Mouse (Mus musculus) forebrain, postnatal 0 days (tissue): ENCODE results near the gene Aff3. TPM values are rescaled to one million over a fixed set of nuclear protein-coding genes. Genes with fewer than 3 reads are reported as not detected.

Source experiments
- ATAC-seq: fragments of 200-750 bp; cut with Nextera tagmentation; 2 replicates; pipeline ENCODE4 v1.8.0; 2017; ENCODE audit warnings: mild to moderate bottlenecking, moderate library complexity
- DNase-seq: peaks from one replicate; pipeline ENCODE4 v3.0.0-alpha.2; 2015
- H3K27ac ChIP-seq: fragments of 300-500 bp; sonication (generic); 2 replicates; pipeline ENCODE4 v1.5.1; 2014; ENCODE audit warnings: low read depth, mild to moderate bottlenecking, antibody characterized with exemption, low read length, moderate library complexity, mixed read lengths
- H3K27me3 ChIP-seq: fragments of 300-500 bp; sonication (generic); 2 replicates; pipeline ENCODE4 v1.6.1; 2014; ENCODE audit warnings: mild to moderate bottlenecking, low read length, mixed read lengths; ENCODE audit not compliant: insufficient read depth
- H3K36me3 ChIP-seq: fragments of 300-500 bp; sonication (generic); 2 replicates; pipeline ENCODE4 v1.6.1; 2014; ENCODE audit warnings: mild to moderate bottlenecking, moderate library complexity; ENCODE audit not compliant: insufficient read depth
- H3K4me1 ChIP-seq: fragments of 300-500 bp; sonication (generic); 2 replicates; pipeline ENCODE4 v1.6.1; 2014; ENCODE audit warnings: antibody characterized with exemption; ENCODE audit not compliant: insufficient read depth
- H3K4me2 ChIP-seq: fragments of 300-500 bp; sonication (generic); 2 replicates; pipeline ENCODE4 v1.6.1; 2014; ENCODE audit warnings: low read depth, mild to moderate bottlenecking, moderate library complexity
- H3K4me3 ChIP-seq: fragments of 300-500 bp; sonication (generic); 2 replicates; pipeline ENCODE4 v1.5.1; 2014; ENCODE audit warnings: low read depth, low read length, mixed read lengths
- H3K9ac ChIP-seq: fragments of 300-500 bp; sonication (generic); 2 replicates; pipeline ENCODE4 v1.6.1; 2014; ENCODE audit warnings: mild to moderate bottlenecking
- H3K9me3 ChIP-seq: fragments of 300-500 bp; sonication (generic); 2 replicates; pipeline ENCODE4 v1.6.1; 2016; ENCODE audit warnings: low read length
- CTCF ChIP-seq: sonication (generic); IDR thresholded peaks from 2 replicates; pipeline ENCODE4 v1.5.1; 2016; ENCODE audit warnings: antibody characterized with exemption, control low read depth, low read depth
- WGBS: fragments of 180-500 bp; shearing (Covaris S2); extraction: QIAGEN DNeasy Blood & Tissue Kit; methylation state at CpG from one replicate; pipeline ENCODE4 v1.1.7; 2014; 5-methylcytosine and 5-hydroxymethylcytosine counted together
- polyA plus RNA-seq: library from polyadenylated mRNA; unstranded; fragments of >200 nt; fragmentation: Nextera tagmentation; extraction: Ambion mirVana; gene quantifications from 2 replicates; pipeline ENCODE4 v1.2.1, GENCODE M21; 2015
- total RNA-seq: library from RNA; depleted of rRNA; stranded (reverse); fragments of >200 nt; gene quantifications from 2 replicates; pipeline ENCODE4 v1.2.3, GENCODE M21; 2014

Gene Aff3
- total and polyA plus RNA-seq, 2 experiments from 2014 or later, result 21.8 to 102 TPM

- no peak overlapping the region for H3K9ac ChIP-seq
- no peaks in the 10 kb centered on the region for H3K9me3 ChIP-seq
- no peak overlapping the region for H3K4me2 ChIP-seq
- H3K27me3 ChIP-seq, result no peaks in the 10 kb centered on the region
- no peak for ATAC-seq
- TF ChIP-seq CTCF, result no peak
- no peak overlapping the region for H3K4me3 ChIP-seq
- H3K36me3 ChIP-seq, result no peaks in the 10 kb centered on the region
- DNase-seq, result no peak
- 89% methylated on average over 9 of the region's 9 CpGs for WGBS
- no peak overlapping the region for H3K27ac ChIP-seq
- H3K4me1 ChIP-seq, result peaks cover 4% of the 10 kb centered on the region; the same call in 1 of the 2 replicates
Observed at GRCm38 (mm10) chr1:38582328-38582727, 82.4 kb downstream of the Aff3 start.

DNA sequence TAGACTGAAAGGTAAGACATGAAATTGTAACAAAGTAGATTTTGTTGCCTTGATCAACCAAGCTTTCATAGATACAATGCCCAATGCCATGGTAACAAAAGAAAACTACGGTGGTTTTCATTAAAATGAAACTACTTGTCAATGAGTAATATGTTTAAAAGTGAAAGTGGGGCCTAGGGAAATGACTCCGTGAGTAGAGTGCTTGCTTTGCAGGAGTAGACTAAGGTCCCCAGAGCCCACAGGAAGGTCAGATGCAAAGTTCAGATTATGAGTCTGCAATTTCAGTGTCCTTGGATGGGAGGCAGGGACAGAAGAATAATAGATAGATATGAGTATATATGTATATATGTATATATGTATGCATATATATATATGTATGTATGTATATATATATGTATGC is 84.2 kb downstream of the Aff3 start:
- H3K27me3 ChIP-seq, result no peaks in the 10 kb centered on the region
- ATAC-seq, result no peak

GRCm38 (mm10) chr1:38578339-38578738 is 86.4 kb downstream of the Aff3 start:
- Histone ChIP-seq H3K9ac (no peak overlapping the region), H3K9me3 (no peaks in the 10 kb centered on the region), H3K36me3 (no peaks in the 10 kb centered on the region), H3K4me2 (no peak overlapping the region), H3K4me3 (no peak overlapping the region), H3K27me3 (no peaks in the 10 kb centered on the region), H3K27ac (no peak overlapping the region), H3K4me1 (peaks cover 4% of the 10 kb centered on the region; the same call in 1 of the 2 replicates)
- TF ChIP-seq CTCF, result no peak
- 48% methylated on average over 5 of the region's 5 CpGs for WGBS
- ATAC-seq, result no peak
- DNase-seq, result no peak

More for the DNA sequence above, 84.2 kb downstream of the Aff3 start:
- no peak overlapping the region for H3K9ac ChIP-seq
- WGBS, result 78% methylated on average over 2 of the region's 2 CpGs
- H3K36me3 ChIP-seq, result no peaks in the 10 kb centered on the region
- DNase-seq, result no peak
- no peak for TF ChIP-seq CTCF
- no peaks in the 10 kb centered on the region for H3K9me3 ChIP-seq
- H3K4me3 ChIP-seq, result no peak overlapping the region
- H3K4me2 ChIP-seq, result no peak overlapping the region
- H3K4me1 ChIP-seq, result peaks cover 4% of the 10 kb centered on the region; the same call in 1 of the 2 replicates
- no peak overlapping the region for H3K27ac ChIP-seq

GRCm38 (mm10) chr1:38567791-38568190 is 97.0 kb downstream of the Aff3 start:
- Histone ChIP-seq H3K27ac (no peak overlapping the region), H3K4me3 (no peak overlapping the region), H3K4me1 (peaks cover 24% of the 10 kb centered on the region), H3K27me3 (no peaks in the 10 kb centered on the region), H3K36me3 (no peaks in the 10 kb centered on the region), H3K9ac (no peak overlapping the region), H3K9me3 (no peaks in the 10 kb centered on the region), H3K4me2 (no peak overlapping the region)
- WGBS, result 36% methylated on average over 3 of the region's 3 CpGs
- no peak for DNase-seq
- no peak for ATAC-seq
- TF ChIP-seq CTCF, result no peak

- no peak for ATAC-seq
- H3K27ac ChIP-seq, result 0 out of 2 replicates have a peak overlapping the region, but pooled peaks have one; percentile 4
Observed at GRCm38 (mm10) chr1:38566101-38566678, 98.6 kb downstream of the Aff3 start.

DNA sequence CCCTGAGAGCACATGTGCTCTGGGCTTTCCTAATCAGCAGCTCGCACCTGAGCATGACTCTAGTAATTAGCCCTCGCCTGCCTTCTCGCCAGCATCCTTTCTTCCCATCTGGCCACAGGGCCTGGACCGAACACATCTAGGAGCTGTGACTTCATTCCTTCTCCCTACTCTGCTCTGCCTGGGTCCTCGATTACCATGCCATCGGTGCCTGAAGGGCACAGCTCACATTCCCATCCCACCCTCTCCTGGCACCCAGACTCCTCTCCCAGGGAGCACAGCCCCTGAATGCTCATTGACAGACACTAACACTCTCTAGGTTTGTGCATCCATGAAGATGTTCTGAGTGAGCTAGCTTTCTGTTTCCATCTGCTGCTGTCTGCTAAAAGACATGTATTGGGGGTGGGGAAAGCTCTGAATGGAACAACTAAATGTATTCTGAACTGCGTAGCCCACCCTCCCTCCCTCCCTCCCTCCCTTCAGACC is 99.4 kb downstream of the Aff3 start:
- peak overlapping the region; percentile 11; the same call in 1 of the 2 replicates for H3K27ac ChIP-seq
- H3K4me1 ChIP-seq, result peaks cover 30% of the 10 kb centered on the region
- 0 out of 2 replicates have a peak overlapping the region, but pooled peaks have one; percentile 1 for H3K4me2 ChIP-seq
- no peak overlapping the region for H3K9ac ChIP-seq
- no peak for TF ChIP-seq CTCF
- WGBS, result 18% methylated on average over 7 of the region's 7 CpGs
- H3K36me3 ChIP-seq, result no peaks in the 10 kb centered on the region
- H3K4me3 ChIP-seq, result no peak overlapping the region
- ATAC-seq (peak; percentile 82), DNase-seq (peak; percentile 38)
- no peaks in the 10 kb centered on the region for H3K9me3 ChIP-seq
- H3K27me3 ChIP-seq, result no peaks in the 10 kb centered on the region

More at GRCm38 (mm10) chr1:38566101-38566678, 98.6 kb downstream of the Aff3 start:
- Histone ChIP-seq H3K36me3 (no peaks in the 10 kb centered on the region), H3K27me3 (no peaks in the 10 kb centered on the region), H3K4me1 (peaks cover 30% of the 10 kb centered on the region), H3K9ac (no peak overlapping the region), H3K4me3 (no peak overlapping the region), H3K9me3 (no peaks in the 10 kb centered on the region), H3K4me2 (0 out of 2 replicates have a peak overlapping the region, but pooled peaks have one; percentile 1)
- TF ChIP-seq CTCF, result no peak
- WGBS, result 39% methylated on average over 9 of the region's 9 CpGs
- DNase-seq, result no peak

- Histone ChIP-seq H3K9me3 (no peaks in the 10 kb centered on the region), H3K27ac (peak overlapping the region; percentile 29; the same call in 1 of the 2 replicates), H3K4me1 (peaks cover 21% of the 10 kb centered on the region), H3K9ac (no peak overlapping the region), H3K4me2 (no peak overlapping the region), H3K27me3 (no peaks in the 10 kb centered on the region), H3K36me3 (no peaks in the 10 kb centered on the region), H3K4me3 (no peak overlapping the region)
- DNase-seq (no peak), ATAC-seq (no peak)
- TF ChIP-seq CTCF, result no peak
- WGBS, result 22% methylated on average over 11 of the region's 11 CpGs
Observed at GRCm38 (mm10) chr1:38562397-38563199, 102.2 kb downstream of the Aff3 start.
